In genomic region chr14:78496691-78497090, GRCm38 (mm10) we compare ENCODE assay signal across 30 mouse cellular contexts. TPM values are rescaled to one million over a fixed set of nuclear protein-coding genes. Genes with fewer than 3 reads are reported as not detected.
DNase-seq lines count a peak whose midpoint lies in the region; ATAC-seq and TF ChIP-seq lines count a peak whose summit lies in the region.
"Had no signal": no experiment of that assay in that cellular context is flagged by ENCODE, and none has a peak within 500 bp of the region (broad histone marks: within the 10 kb centered on the region; RNA-seq: fewer than 3 reads in every experiment).

No protein-coding gene starts in this region.

- 19% methylated on average over 4 of the region's 4 CpGs for WGBS in liver, embryonic 14.5 days (ENCODE audit: insufficient replicate concordance)
- 90% methylated on average over 4 of the region's 4 CpGs for WGBS in lung, postnatal 0 days

- peak; percentile 60 for TF ChIP-seq EP300 in liver, embryonic 14.5 days (IDR thresholded peaks at IDR 0.05; ENCODE audit: low read depth)
- no peak for TF ChIP-seq EP300 in lung, postnatal 0 days (IDR thresholded peaks at IDR 0.05)

- peak; percentile 55; the same call in 1 of the 2 replicates for ATAC-seq in erythroid progenitor cell, adult 5-6 weeks (replicated peaks; ENCODE audit: low FRiP score, poor library complexity, severe bottlenecking)
- ATAC-seq in liver, embryonic 14.5 days (ENCODE audit: insufficient read depth) = peak; percentile 80
- ATAC-seq in megakaryocyte-erythroid progenitor cell, adult 5-6 weeks (replicated peaks; ENCODE audit: low FRiP score, low TSS enrichment, poor library complexity, severe bottlenecking) = peak; percentile 66
- no peak for ATAC-seq in lung, postnatal 0 days
- ATAC-seq: CD4-positive, CD25-positive, alpha-beta regulatory T cell, adult 4 months; forebrain, embryonic 15.5 days had no signal

- peak overlapping the region; percentile 52 for H3K9ac ChIP-seq in liver, embryonic 14.5 days (replicated peaks)
- H3K9ac ChIP-seq in lung, postnatal 0 days (replicated peaks; ENCODE audit: low read depth) = no peak overlapping the region
- H3K9ac ChIP-seq: forebrain, embryonic 15.5 days; heart, embryonic 12.5 days; hindbrain, embryonic 14.5 days; kidney, embryonic 15.5 days; limb, embryonic 12.5 days; midbrain, embryonic 12.5 days; neural tube, embryonic 12.5 days had no signal

- peak; percentile 61 for DNase-seq in c-Kit-positive CD71-positive TER-119-negative erythroid progenitor cells, embryonic 14.5 days (ENCODE audit: low read depth)
- peak; percentile 36 to 50 (median 40) for DNase-seq in liver, embryonic 14.5 days (ENCODE audit: low read depth in 3 of 3, low spot score in 3 of 3)
- no peak for DNase-seq in lung, postnatal 0 days (ENCODE audit: low spot score)
- DNase-seq in lung, postnatal 14 days = no peak
- DNase-seq in thymus, postnatal 25 days = no peak
- DNase-seq: adrenal gland, postnatal 25 days; cerebellum, adult 8-10 months; cerebellum, postnatal 25 days; gastrocnemius, postnatal 25 days; heart, adult 11 months; heart, postnatal 4 days; kidney, adult 11 months; kidney, postnatal 25 days; lung, adult 18-20 months; lung, postnatal 10 days; right cerebral cortex, adult 18-20 months; spleen, adult 18-20 months had no signal

- peaks cover 23 to 31% of the 10 kb centered on the region in 2 experiments for H3K4me1 ChIP-seq in liver, embryonic 14.5 days (replicated peaks; ENCODE audit: control insufficient read depth in 2 of 2, insufficient read depth in 2 of 2, low read length in 1 of 2)
- no peaks in the 10 kb centered on the region for H3K4me1 ChIP-seq in lung, postnatal 0 days (ENCODE audit: insufficient read depth, low read depth, low read length)
- H3K4me1 ChIP-seq: forebrain, embryonic 10.5 days; forebrain, embryonic 15.5 days; kidney, embryonic 15.5 days; limb, embryonic 12.5 days; midbrain, embryonic 12.5 days; neural tube, embryonic 12.5 days had no signal

- H3K27ac ChIP-seq in liver, embryonic 14.5 days = peak overlapping the region; percentile 85
- H3K27ac ChIP-seq in lung, postnatal 0 days (ENCODE audit: low read length) = no peak overlapping the region
- H3K27ac ChIP-seq: forebrain, embryonic 10.5 days; forebrain, embryonic 15.5 days; hindbrain, embryonic 14.5 days; kidney, embryonic 15.5 days; left cerebral cortex, adult 2 months; limb, embryonic 12.5 days; midbrain, embryonic 12.5 days; neural tube, embryonic 12.5 days had no signal

- no peaks in the 10 kb centered on the region for H3K9me3 ChIP-seq in liver, embryonic 14.5 days (ENCODE audit: control insufficient read depth, low read length)
- no peaks in the 10 kb centered on the region for H3K9me3 ChIP-seq in lung, postnatal 0 days (ENCODE audit: low read length)
- H3K9me3 ChIP-seq: forebrain, embryonic 10.5 days; forebrain, embryonic 15.5 days; heart, embryonic 12.5 days; kidney, embryonic 15.5 days; limb, embryonic 12.5 days; midbrain, embryonic 12.5 days; neural tube, embryonic 12.5 days had no signal

- no peak for TF ChIP-seq CTCF in liver, embryonic 14.5 days (IDR thresholded peaks at IDR 0.05; ENCODE audit: low read depth)
- no peak for TF ChIP-seq CTCF in lung, postnatal 0 days (IDR thresholded peaks at IDR 0.05)

- H3K27me3 ChIP-seq in liver, embryonic 14.5 days (ENCODE audit: control insufficient read depth, insufficient read depth, low read length) = no peaks in the 10 kb centered on the region
- H3K27me3 ChIP-seq in lung, postnatal 0 days (replicated peaks; ENCODE audit: insufficient read depth, low read length) = no peaks in the 10 kb centered on the region
- H3K27me3 ChIP-seq: forebrain, embryonic 15.5 days; heart, embryonic 12.5 days; kidney, embryonic 15.5 days; limb, embryonic 12.5 days; midbrain, embryonic 12.5 days; neural tube, embryonic 12.5 days had no signal

- peak overlapping the region; percentile 56 for H3K4me2 ChIP-seq in liver, embryonic 14.5 days (ENCODE audit: low read depth)
- H3K4me2 ChIP-seq in lung, postnatal 0 days (replicated peaks; ENCODE audit: low read depth, low read length) = no peak overlapping the region
- H3K4me2 ChIP-seq: forebrain, embryonic 15.5 days; heart, embryonic 12.5 days; hindbrain, embryonic 14.5 days; kidney, embryonic 15.5 days; limb, embryonic 12.5 days; midbrain, embryonic 12.5 days; neural tube, embryonic 12.5 days had no signal

- H3K36me3 ChIP-seq in liver, embryonic 14.5 days (replicated peaks; ENCODE audit: control insufficient read depth, insufficient read depth, low read depth) = peaks cover 6% of the 10 kb centered on the region; the same call in 1 of the 2 replicates
- 0 out of 2 replicates have a peak, but pooled peaks cover 14% of the 10 kb centered on the region for H3K36me3 ChIP-seq in lung, postnatal 0 days (ENCODE audit: insufficient read depth, low read length)

- no peak overlapping the region for H3K4me3 ChIP-seq in liver, embryonic 14.5 days (ENCODE audit: insufficient read depth in 1 of 2, low read depth in 2 of 2, low read length in 2 of 2)
- H3K4me3 ChIP-seq in lung, postnatal 0 days (ENCODE audit: low read depth, low read length) = no peak overlapping the region
- H3K4me3 ChIP-seq: forebrain, embryonic 10.5 days; forebrain, embryonic 15.5 days; heart, embryonic 12.5 days; kidney, embryonic 15.5 days; left cerebral cortex, adult 2 months; limb, embryonic 12.5 days; midbrain, embryonic 12.5 days; myocyte; neural tube, embryonic 12.5 days had no signal

RNA-seq across cellular contexts. Expression of gene Akap11, which starts 39.9 kb away (rescaled TPM):
- total RNA-seq in erythroid progenitor cell, adult 5-6 weeks (2015; ENCODE audit: low replicate concordance) = 15.5 and 36.4 TPM in 2 replicates
- 35.6 and 38.9 TPM in 2 replicates for total RNA-seq in erythroid progenitor cell, adult 5-6 weeks (2017; ENCODE audit: low replicate concordance)
- polyA plus RNA-seq in liver, embryonic 14.5 days (2012; rRNA removed) = 5.6 and 8.2 TPM in 2 replicates
- polyA plus RNA-seq in liver, embryonic 14.5 days (2014; fragmentation: Nextera tagmentation; extraction: Ambion mirVana) = 5.4 TPM in 2 replicates
- 26.5 and 29.7 TPM in 2 replicates for total RNA-seq in megakaryocyte-erythroid progenitor cell, adult 5-6 weeks (2014; fragmentation: Nextera tagmentation)
- 40.8 and 65.8 TPM in 2 replicates for total RNA-seq in megakaryocyte-erythroid progenitor cell, adult 5-6 weeks (2017)
- polyA plus RNA-seq in lung, postnatal 0 days (2015; fragmentation: Nextera tagmentation; extraction: Ambion mirVana) = 9.4 and 12.2 TPM in 2 replicates

Comparison
In these comparisons a context has a peak if more than half of its experiments do, and no peak if none do; other contexts are left out.
1. DNase-seq: peak in c-Kit-positive CD71-positive TER-119-negative erythroid progenitor cells, embryonic 14.5 days (single experiment) and liver, embryonic 14.5 days (3 of 3); none in lung, postnatal 0 days (single experiment), lung, postnatal 14 days (single experiment) and thymus, postnatal 25 days (single experiment).